Mouse (Mus musculus) layer of hippocampus, adult 9-10 months (tissue): ENCODE data around the gene Nos3.

Source experiments
- DNase-seq: peaks from one replicate; pipeline ENCODE4 v3.0.0; 2022; ENCODE audit warnings: low spot score

Nos3 gene

DNA sequence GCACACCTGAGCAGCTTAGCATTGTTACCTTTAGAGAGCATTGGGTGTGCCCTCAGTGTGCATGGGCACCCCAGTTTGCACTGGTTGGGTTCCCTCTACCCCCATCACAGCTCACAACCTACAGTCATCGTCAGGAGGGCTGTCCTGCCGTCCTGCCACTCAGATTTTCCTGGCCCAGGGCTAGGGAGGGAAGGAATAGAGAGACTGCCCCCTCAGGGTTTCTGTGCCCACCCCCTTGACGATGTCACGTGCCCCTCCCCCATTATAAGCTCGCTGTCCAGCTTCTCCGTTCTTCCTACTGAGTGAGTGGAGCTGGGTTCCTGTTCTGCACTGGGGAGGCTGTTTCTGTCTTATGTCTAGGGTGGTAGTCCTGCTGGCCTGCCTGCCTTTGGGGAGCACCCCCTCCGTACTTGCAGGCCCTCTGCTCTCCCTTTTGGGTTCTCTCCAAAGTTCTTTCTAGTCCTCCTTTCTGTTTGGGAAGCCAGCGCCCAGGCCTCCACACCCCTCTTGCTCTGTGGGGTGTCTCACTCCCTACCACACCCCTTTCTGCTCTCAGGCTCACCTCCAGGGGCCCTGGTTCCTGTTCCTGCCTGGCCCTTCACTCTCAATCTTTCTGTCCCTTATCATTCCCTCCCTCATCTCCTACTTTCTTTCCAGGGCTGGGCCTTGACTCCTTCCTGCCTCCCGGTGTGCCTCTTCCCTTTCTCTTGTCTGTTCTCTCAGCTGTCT lies 62.1 kb downstream of the Nos3 start:
- DNase-seq = no peak

DNA sequence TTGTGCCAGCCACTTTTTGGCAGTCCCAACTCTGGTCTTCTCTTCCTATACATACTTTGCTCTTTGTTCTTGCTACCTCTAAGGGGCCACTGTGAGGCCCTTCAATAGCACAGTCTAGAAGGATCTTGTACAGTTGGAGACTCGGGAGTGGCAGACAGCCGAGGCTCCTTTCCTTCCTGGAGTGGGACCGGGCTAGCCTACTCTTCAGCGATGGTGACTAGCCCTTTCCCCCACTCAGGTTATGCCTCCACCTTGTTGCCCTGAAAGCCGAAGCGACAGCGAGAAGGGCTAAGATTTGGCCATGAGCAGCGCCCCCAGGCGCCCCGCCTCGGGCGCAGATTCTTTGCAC lies 62.6 kb downstream of the Nos3 start:
- DNase-seq = no peak

DNA sequence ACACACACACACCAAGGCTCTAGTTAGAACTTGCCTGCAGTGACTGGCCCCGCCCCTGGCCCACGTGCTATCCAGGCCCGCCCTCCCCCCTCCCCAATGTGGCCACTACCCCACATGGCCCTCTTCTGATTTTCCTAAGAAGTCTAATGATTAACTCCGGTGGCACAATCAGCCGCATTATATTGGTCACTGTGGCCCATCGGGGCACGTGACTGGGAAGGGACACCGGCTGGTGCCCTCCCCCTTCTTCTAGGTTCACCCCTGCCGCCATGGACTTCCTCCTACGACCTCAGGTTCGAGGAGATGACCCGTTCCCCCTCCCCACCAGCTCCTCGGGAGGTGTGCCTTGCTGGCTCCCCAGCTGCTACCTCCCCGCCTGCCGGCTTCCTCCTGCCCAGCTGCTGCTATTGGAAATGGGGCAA lies 63.4 kb downstream of the Nos3 start:
- DNase-seq = no peak

DNA sequence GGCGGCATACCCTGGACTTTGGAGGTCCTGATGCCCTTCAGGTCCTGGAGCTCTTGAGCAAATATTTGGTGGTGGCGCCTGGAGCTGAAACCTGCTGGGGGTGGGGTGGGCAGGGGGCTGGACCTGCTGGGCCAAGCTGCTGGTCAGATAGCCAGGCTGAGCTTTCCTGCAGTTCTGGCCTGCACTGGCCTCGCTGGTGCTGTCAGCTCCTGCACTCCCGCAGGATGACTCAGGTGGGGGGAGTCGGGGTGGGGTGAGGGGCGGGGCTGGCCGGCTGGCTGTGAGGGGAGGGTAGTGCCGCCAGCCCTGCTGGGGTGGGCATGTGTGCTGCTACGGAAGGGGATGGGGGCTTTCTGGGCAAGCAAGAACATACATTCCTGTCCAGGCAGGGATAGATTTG lies 64.0 kb downstream of the Nos3 start:
- DNase-seq = no peak

DNA sequence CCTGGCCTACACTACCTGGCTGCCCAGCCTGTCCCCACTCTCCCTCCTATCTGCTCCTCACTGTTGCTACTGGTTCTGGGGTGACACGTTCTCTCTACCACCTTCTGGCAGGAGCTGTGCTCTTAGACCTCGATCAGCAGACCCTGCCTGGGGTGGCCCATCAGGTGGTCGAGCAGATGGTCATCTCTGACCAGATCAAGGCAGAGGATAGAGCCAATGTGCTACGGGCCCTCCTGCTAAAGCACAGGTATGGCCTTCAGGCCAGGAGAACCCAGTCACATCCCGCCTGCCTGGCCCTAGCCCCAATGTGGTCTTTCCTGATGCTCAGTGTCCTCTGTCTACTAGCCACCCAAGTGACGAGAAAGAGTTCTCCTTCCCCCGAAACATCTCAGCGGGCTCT lies 69.4 kb downstream of the Nos3 start:
- DNase-seq = no peak
